Mouse (Mus musculus): ENCODE measurements around the gene Sec14l5.
A peak's percentile ranks its signal among the peaks of the same experiment; 100 is the strongest.

The Sec14l5 gene

DNA sequence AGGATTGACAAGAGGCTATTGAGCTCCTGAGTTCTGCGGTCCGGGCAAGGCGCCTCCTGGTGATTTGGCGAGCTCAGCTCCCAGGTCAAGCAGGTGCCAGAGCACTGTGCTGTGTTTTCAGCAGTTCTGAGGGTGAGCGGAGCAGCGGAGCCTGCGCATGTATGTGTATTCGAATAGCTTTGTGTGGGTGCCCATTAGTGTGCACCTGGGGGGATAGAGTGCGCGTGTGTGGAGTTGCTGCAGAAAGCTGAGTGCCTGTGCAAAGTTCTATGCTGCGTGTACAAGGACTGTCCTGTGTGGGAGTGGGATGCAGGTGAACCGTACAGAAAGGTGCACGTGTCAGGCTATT, at the start of gene Sec14l5:
Gene Sec14l5, plus strand, starts transcription at position 73 of the 349 bp plus-strand sequence.
- DNase-seq (ENCODE audit: low spot score) = no peak

DNA sequence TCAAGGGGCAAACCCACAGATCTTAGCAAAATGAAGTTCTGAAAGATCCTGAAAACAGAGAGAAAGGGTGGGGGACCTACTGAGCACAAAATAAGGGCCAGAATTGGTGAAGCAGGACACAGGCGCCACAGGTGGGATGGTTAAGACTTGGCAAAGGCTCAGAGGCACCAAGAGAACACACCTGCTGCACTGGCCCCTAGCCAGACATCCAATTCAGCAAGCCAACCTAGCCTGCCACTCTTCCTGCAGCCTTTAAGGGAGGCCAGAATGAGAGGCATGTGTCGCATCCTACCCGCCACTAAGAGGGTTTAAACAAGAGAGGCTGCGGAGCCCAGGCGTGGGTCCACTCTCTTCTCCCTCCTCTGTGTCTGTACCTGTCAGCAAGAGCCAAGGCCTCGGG, 45.9 kb upstream of the Sec14l5 start:
- no peak for DNase-seq (ENCODE audit: low spot score)

DNA sequence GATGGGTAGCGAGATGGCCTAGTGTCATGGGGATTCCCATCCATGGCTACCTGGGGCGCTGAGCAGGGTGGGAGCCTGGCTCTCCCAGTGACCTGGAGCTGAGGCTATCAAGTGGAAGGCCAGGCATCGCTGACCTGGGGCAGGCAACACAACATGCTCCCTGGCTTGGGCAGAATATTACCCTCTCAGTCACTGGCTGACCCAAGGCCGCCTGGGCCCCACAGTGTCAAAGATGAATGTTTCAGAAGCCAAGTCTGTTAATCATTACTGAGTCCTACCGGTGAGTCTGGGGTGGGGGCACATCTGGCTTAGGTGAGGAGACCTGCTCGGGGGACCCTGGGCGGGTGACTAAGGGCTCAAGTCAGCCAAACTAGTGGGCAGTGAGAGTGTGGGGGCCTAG, 37.0 kb upstream of the Sec14l5 start:
- peak; percentile 47 for DNase-seq (ENCODE audit: low spot score)

DNA sequence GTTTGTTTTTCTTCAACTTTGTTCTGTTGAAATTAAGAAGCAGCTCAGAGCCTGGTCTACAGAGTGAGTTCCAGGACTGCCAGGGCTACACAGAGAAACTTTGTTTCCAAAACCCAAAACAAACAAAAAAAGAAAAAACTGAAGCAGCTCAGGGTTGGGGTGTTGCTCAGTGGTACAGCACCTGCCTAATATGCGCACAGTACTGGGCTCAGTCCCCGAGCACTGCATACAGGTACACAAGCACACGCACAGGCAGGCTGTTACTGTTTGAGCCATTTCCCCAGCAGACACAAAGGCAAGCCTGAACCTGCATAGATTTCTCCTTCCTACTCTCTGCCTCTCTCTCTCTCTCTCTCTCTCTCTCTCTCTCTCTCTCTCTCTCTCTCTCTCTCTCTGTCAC, 35.9 kb upstream of the Sec14l5 start:
- DNase-seq (ENCODE audit: low spot score) = no peak

GRCm38 (mm10) chr16:5113002-5113550, 33.8 kb upstream of the Sec14l5 start:
- no peak for DNase-seq (ENCODE audit: low spot score)

DNA sequence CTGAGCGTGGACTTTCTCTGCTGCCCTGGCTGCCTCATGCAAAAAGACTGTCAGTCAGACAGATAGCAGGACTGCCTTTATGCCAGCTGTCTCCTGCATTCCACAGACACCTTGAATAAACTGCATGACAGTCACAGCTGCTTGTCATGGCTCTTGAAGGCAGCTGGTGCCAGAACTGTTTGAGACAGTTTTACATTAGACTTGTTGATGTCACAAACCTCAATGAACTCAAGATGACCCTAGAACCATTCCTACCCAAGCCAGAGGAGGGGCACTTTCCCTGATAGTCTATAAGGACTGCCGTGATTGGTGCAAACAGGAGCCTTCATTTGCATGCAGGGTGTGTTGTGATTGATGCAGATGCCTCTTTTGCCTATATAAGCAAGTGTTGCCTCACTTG, 33.3 kb upstream of the Sec14l5 start:
- DNase-seq (ENCODE audit: low spot score) = no peak

- DNase-seq (ENCODE audit: low spot score) = no peak
Observed at GRCm38 (mm10) chr16:5119385-5119784, 27.5 kb upstream of the Sec14l5 start.

DNA sequence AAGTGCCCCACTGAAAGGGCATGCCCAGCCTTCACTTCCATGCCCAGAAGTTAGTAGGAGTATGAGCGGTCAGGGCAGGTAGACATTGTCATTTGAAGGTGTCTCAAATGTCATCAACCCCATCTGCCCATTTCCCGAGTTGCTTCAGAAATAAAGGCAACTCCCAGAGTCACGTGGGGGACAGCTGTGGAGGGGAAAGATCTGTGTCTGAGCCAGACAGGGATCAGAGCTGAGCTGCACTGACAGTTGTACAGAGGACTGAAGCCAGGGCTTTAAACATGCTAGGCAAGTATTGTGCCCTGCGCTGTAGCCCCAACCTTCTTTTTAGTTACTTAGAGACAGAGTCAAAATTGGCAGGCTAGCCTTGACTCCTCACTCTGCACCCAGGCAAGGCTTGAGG, 27.1 kb upstream of the Sec14l5 start:
- no peak for DNase-seq (ENCODE audit: low spot score)

GRCm38 (mm10) chr16:5123476-5123875, 23.4 kb upstream of the Sec14l5 start:
- DNase-seq (ENCODE audit: low spot score) = no peak

DNA sequence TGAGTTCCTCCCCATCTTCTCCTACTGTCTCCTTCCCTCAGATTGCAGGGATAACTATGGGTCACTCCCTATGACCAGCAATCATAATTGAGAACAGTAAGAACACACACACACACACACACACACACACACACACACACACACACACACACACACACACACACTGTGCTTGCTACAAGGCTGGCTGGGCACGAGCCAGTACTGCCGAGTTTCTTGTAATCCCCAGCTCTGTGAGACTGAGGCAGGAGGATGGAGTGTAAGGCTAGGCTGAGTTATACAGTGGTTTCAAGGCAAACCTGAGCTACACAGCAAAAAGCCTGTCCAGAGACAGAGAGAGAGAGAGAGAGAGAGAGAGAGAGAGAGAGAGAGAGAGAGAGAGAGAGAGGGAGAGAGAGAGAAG, 16.7 kb upstream of the Sec14l5 start:
- no peak for DNase-seq (ENCODE audit: low spot score)

DNA sequence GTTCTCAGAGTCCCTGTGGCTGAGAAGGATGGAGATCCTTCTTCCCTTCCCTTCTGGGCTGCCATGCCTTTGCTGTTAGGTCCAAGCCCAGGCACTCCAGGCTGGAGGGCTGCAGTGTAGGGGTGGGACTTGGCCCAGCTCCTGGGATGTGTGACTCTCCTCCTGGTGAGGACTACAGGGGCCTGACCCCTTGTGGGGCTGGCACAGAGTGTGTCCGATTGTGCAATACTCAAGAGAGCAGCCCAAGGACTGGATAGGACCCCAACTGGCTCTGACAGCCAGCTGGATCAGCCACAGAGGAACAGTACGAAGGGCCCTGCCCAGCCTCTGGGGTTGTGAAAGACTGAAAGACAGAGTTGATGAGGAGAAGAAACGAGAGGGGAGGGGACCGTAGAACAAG, 16.1 kb upstream of the Sec14l5 start:
- no peak for DNase-seq (ENCODE audit: low spot score)

DNA sequence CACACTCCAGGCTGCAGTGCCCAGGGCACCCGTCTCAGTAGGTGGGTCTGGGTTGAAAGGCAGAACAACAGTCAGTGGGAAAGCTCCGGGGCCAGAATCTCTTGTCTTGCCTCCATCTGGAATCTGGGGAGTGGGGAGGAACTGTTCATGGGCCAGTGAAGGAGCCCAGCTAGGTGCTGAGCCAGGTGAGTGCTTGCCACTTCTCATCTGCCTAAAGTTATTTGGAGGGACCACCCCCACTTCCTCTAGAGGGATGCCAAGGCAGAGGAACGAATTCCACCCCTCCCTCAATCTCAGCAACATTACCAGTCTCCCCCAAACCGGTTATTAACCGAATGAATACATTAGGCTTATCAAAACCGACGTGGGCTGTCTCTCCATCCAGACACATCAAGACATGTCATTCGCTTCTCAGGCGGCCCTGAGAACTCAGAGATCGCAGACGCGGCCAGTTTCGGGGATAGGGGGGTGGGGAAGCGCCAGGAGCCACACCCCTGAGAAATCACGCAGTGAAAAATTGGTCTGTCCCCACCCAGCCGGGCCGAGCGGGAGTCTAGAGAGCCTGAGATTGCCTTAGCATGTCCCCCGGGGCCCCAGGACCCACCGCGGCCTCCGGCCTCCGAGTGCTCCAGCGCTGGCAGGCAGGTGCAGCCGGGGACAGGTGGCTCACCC, 15.5 kb upstream of the Sec14l5 start:
- no peak for DNase-seq (ENCODE audit: low spot score)

DNA sequence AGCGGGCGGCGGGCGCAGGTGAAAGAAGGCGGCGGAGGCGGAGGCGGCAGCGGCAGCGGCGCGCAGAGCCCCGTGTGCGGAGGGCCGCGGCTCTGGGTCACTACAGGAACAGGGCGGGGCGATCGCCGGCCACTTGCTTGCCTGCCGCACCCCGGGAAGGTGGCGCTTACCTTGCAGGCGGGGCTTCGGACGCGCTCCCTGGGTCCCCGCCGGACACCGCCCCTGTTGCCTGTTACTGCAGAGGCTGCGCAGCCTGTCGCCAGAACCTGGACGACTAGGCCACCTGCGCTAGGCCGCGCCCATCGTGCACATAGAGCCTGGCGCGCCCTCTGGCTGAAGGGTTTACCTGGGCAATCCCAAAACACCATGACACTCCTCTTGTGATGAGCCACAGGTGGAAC, 14.5 kb upstream of the Sec14l5 start, which contains the start of gene Ppl:
Gene Ppl, minus strand, starts transcription at position 21 of the 401 bp plus-strand sequence.
- peak; percentile 83 for DNase-seq (ENCODE audit: low spot score)

DNA sequence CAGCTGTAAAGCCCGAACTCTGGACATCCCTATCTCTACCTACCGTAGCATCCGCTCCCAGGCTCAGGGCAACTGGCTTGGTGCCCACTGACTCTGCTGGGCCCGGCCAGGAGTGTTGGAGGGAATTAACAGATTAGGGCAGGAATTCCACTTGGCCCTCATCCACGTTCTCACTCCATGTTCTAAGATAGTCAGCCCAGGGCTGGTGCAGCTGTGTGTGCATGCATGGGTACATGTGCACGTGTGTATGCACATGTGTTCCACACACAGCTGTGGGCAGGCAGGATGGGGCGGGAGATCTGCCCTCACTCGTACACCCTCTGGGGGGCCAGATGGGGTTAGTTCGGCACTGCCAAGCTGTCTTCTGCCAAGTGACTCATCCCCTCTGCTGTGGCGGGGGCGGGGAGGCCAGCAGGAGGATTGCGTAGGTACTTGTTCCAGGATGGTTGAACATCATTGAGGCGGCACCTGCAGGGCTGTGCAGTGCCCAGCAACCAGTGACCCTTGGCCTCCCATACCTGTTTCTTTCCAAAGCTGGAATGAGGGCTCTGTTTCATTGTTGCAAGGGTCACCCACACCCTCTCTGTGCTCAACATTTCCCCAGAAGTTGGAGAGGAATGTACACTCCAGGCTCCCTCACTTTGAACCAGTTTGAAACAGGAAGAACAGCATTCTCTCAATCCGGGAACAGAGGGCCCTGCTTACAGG, 12.1 kb upstream of the Sec14l5 start:
- no peak for DNase-seq (ENCODE audit: low spot score)

DNA sequence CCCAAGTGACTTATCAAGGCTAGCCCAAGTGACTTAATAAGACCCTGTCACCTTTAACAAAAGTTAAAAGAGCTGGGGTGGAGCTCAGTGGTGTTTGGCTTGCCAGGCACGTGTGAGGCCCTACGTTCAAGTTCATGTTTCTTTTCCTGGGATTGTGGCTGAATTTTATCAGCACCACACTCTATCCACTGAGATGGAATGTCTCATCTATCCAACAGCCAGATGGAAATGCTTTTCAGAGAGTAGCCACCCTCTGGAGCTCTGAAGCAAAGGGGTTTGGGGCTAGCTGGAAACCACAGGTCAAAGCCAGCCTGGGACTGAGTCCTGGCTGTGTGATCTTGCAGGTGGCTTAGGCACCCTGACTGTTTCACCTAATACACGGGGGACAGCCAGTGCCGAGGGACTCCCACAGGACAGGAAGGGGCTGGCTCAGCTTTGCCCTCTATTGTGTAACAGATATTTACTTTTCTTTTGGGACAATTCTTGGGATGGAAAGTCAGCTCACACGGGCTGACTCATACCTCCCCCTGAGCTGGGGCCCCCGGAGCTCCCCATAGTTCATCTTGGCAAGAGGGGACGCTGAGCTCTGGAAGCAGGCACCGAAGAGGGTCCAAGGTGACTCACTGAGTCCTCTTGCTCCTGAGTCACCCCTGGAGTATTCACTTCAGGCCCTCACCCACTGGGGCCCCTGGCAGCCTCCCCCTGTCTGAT, 11.2 kb upstream of the Sec14l5 start:
- no peak for DNase-seq (ENCODE audit: low spot score)

GRCm38 (mm10) chr16:5136505-5136904, 10.4 kb upstream of the Sec14l5 start:
- peak; percentile 40 for DNase-seq (ENCODE audit: low spot score)

GRCm38 (mm10) chr16:5137006-5137540, 9.8 kb upstream of the Sec14l5 start:
- no peak for DNase-seq (ENCODE audit: low spot score)

DNA sequence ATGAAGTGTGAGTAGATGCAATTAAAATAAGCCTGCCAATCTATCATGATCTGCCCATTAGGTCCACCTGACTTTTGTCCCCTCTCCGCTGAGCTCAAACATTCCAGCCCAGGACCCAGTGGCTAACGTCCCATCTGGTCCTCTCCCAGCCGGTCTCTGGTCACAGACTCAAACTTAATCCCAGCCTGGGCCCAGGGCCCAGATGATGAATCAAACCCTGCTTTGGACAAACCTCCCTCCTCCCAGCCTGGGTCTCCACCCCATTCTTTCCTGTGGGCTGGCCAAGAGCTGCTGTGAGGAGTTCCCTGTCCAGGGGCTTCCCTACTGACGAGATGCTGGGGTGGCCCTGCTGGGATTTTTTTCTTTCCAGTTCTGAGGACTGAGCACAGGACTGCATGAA, 7.2 kb upstream of the Sec14l5 start:
- DNase-seq (ENCODE audit: low spot score) = no peak

DNA sequence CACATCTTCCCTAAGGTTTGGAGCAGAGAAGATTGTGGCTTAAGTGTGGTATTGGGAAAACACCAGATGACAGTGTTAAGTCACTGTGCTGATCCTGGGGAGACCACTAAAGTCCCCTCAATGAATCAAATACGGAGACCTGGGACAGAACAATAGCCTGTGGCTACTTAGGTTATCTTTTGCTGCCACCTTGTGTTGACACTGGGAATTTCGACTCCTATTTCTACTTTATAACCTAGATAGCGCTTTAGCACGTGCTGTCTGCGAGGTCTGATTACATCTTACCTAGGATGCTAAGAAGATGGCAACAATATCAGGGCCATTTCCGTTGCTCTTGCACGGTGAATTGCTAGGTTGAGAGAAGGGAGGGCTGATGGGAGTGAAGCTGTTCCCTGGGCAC, 1.3 kb upstream of the Sec14l5 start:
- DNase-seq (ENCODE audit: low spot score) = peak; percentile 58

- peak; percentile 87 for DNase-seq (ENCODE audit: low spot score)
Observed at GRCm38 (mm10) chr16:5146367-5147036, 407 bp upstream of the Sec14l5 start.

DNA sequence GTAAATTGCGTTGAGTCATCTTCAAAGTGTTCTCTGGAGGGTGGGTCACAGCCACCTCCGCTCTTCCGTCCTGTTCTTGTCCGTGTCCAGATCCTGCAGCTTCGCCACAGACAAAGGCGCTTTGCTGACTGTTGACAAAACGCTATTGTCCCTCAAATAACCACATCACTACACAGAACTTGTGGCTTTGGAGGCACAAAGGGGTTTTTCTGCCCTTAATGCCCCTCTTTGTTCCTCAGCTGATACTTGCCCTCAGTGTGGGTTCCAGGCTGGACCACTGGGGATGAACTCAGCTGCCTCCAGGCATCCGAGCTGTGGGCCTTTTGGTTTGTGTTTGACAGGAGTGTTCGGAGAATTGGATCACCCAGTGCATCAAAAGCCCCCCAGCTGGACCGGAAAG, 3.6 kb downstream of the Sec14l5 start:
- DNase-seq (ENCODE audit: low spot score) = no peak
